Mouse (Mus musculus): ENCODE results near the gene Kif5c.

GRCm38 (mm10) chr2:49811420-49811819 lies 192.3 kb downstream of the Kif5c start:
- TF ChIP-seq TAL1 (IDR thresholded peaks at IDR 0.05; ENCODE audit: low read length) (no peak), GATA1 (IDR thresholded peaks at IDR 0.05; ENCODE audit: low read length) (no peak)

All from erythroblast, embryonic 14.5 days (primary cell).